Mouse (Mus musculus): Measurements from ENCODE around the gene Cntnap2. TPM values are rescaled to one million over a fixed set of nuclear protein-coding genes. Genes with fewer than 3 reads are reported as not detected.
A peak's percentile ranks its signal among the peaks of the same experiment; 100 is the strongest.

The Cntnap2 gene
- polyA plus RNA-seq, 1 experiment = not detected

DNA sequence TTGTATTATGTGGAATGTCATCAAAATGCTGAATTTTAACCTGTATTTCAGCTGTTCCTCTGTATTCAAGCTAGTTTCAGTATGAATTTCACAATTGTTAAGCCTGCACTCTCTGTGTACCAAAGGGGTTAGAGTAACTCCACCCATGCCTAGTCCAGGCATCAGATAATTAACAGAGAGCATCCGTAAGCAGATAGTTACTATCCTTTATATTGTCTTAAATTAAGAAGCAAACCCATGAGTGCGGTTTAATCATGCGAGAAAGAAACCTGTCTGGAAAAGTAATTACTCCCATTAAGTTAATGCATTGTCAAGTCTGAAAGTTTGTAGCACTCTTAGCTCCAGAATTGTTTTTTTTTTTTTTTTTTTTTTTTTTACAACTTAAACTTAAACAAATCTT lies 258.3 kb downstream of the Cntnap2 start:
- Histone ChIP-seq H3K4me3 (ENCODE audit: insufficient read depth, low read length) (no peak overlapping the region), H3K27ac (ENCODE audit: insufficient read depth, low read depth, low read length) (no peak overlapping the region), H3K4me1 (ENCODE audit: control insufficient read depth, insufficient read depth, low read length) (no peaks in the 10 kb centered on the region)
- no peak for TF ChIP-seq CTCF (IDR thresholded peaks at IDR 0.05; ENCODE audit: low read depth, low read length)
- no peak for TF ChIP-seq POLR2A (IDR thresholded peaks at IDR 0.05; ENCODE audit: borderline replicate concordance, low read depth, low read length)

DNA sequence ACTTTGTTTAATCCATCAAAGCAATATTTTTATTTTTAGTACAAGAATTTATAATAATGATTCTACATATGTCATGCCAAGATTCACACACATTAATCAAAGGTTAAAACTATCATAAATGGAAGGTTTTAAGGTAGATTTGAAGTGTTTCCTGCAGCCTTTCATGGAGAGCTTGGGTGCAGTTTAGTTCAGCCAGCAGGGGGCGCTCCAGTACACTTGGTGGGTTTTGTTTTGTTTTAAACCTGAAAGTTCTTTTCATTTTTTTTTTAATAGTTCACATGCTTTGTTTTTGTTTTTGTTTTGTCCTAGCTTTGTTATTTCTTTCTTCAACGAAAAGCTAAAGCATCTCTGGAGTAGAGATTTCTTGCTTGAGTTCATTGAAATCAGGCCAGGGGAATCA lies 264.3 kb downstream of the Cntnap2 start:
- H3K27ac ChIP-seq (ENCODE audit: insufficient read depth, low read depth, low read length) = no peak overlapping the region
- no peak overlapping the region for H3K4me3 ChIP-seq (ENCODE audit: insufficient read depth, low read length)
- H3K4me1 ChIP-seq (ENCODE audit: control insufficient read depth, insufficient read depth, low read length) = no peaks in the 10 kb centered on the region
- TF ChIP-seq POLR2A (IDR thresholded peaks at IDR 0.05; ENCODE audit: borderline replicate concordance, low read depth, low read length) = no peak
- TF ChIP-seq CTCF (IDR thresholded peaks at IDR 0.05; ENCODE audit: low read depth, low read length) = peak; percentile 77

DNA sequence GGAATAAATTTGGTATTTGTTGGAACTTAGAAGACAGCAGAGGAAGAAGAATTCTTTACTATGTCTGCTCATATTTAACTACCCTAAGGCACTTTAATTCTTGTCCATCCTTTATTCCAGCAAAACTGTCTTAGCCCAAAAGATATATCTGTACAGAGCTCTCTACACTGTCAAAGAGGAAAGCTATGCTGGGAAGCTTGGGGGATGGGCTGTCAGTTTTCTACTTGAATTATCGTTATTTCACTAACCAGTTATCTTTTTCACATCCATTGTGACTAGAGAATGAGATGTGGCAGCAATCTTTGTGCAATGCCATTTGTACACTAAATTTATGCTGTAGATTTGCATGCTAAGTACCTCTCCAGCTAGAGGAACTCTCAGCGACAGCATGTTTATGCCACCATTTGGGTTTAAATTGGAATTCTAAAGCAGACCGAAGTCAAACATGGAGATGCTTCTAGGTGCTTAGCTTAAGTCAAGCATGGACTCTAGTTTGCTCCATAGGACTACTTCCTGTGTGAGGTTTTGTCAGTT lies 268.9 kb downstream of the Cntnap2 start:
- no peak overlapping the region for H3K4me3 ChIP-seq (ENCODE audit: insufficient read depth, low read length)

DNA sequence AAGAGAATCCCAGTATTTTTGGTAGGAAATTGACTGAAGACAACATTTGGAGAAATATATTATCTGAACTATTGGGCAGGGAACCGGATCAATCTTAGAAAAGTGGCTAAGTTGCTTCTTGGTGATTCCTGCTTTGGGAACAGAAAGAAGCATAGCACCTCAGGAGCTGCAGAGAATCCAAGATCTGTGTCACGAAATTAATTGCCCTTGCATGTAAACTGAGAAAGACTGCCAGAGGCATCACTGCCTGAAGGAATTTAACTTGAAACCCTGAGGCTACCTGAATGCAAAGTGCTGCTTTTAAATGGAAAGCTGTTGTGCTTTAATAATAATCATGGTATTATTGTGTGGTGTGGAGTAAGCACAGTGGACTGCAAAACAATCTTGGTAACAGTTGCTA lies 286.2 kb downstream of the Cntnap2 start:
- TF ChIP-seq CTCF (IDR thresholded peaks at IDR 0.05; ENCODE audit: low read depth, low read length) = no peak
- TF ChIP-seq POLR2A (IDR thresholded peaks at IDR 0.05; ENCODE audit: borderline replicate concordance, low read depth, low read length) = no peak
- no peak overlapping the region for H3K27ac ChIP-seq (ENCODE audit: insufficient read depth, low read depth, low read length)
- H3K4me3 ChIP-seq (ENCODE audit: insufficient read depth, low read length) = no peak overlapping the region
- no peaks in the 10 kb centered on the region for H3K4me1 ChIP-seq (ENCODE audit: control insufficient read depth, insufficient read depth, low read length)

More for the DNA sequence above, 268.9 kb downstream of the Cntnap2 start:
- Histone ChIP-seq H3K27ac (ENCODE audit: insufficient read depth, low read depth, low read length) (no peak overlapping the region), H3K4me1 (ENCODE audit: control insufficient read depth, insufficient read depth, low read length) (no peaks in the 10 kb centered on the region)
- no peak for TF ChIP-seq CTCF (IDR thresholded peaks at IDR 0.05; ENCODE audit: low read depth, low read length)
- TF ChIP-seq POLR2A (IDR thresholded peaks at IDR 0.05; ENCODE audit: borderline replicate concordance, low read depth, low read length) = no peak

DNA sequence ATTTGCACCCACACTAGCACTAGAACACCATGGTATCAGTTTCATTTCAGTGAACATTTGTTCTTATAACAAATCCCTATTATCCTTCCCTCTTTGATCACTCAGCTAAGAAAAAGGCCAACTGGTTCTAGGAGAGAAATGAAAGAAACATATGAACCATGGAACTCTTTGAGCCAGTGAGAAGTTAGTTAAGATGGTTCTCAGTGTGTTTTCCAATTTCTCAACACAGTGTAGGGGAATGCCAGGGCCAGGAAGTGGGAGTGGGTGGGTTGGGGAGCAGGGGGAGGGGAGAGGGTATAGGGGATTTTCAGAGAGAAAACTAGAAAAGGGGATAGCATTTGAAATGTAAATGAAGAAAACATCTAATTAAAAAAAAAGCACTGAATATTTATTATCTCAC lies 286.8 kb downstream of the Cntnap2 start:
- H3K4me1 ChIP-seq (ENCODE audit: control insufficient read depth, insufficient read depth, low read length) = no peaks in the 10 kb centered on the region
- H3K4me3 ChIP-seq (ENCODE audit: insufficient read depth, low read length) = no peak overlapping the region
- TF ChIP-seq CTCF (IDR thresholded peaks at IDR 0.05; ENCODE audit: low read depth, low read length) (no peak), POLR2A (IDR thresholded peaks at IDR 0.05; ENCODE audit: borderline replicate concordance, low read depth, low read length) (no peak)
- no peak overlapping the region for H3K27ac ChIP-seq (ENCODE audit: insufficient read depth, low read depth, low read length)

DNA sequence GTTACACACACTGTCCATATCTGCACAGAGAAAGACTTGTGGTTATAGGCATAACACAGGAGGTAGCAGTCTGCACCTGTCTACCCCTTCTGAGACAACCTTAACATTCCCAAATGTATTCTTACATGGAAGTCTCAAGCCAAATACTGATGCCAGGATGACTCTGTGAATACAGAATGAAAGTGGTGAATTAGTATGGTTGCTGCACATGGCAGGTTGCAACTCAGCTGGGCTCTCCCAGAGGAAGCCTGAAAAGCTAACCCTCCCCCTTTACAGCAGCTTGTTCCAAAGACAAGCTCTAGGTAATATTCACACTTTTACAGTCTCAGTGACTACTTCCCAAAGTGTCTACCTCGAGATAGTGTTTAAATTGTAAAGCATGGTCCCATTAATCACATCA lies 307.3 kb downstream of the Cntnap2 start:
- Histone ChIP-seq H3K4me1 (ENCODE audit: control insufficient read depth, insufficient read depth, low read length) (no peaks in the 10 kb centered on the region), H3K27ac (ENCODE audit: insufficient read depth, low read depth, low read length) (no peak overlapping the region), H3K4me3 (ENCODE audit: insufficient read depth, low read length) (no peak overlapping the region)
- no peak for TF ChIP-seq CTCF (IDR thresholded peaks at IDR 0.05; ENCODE audit: low read depth, low read length)
- no peak for TF ChIP-seq POLR2A (IDR thresholded peaks at IDR 0.05; ENCODE audit: borderline replicate concordance, low read depth, low read length)

DNA sequence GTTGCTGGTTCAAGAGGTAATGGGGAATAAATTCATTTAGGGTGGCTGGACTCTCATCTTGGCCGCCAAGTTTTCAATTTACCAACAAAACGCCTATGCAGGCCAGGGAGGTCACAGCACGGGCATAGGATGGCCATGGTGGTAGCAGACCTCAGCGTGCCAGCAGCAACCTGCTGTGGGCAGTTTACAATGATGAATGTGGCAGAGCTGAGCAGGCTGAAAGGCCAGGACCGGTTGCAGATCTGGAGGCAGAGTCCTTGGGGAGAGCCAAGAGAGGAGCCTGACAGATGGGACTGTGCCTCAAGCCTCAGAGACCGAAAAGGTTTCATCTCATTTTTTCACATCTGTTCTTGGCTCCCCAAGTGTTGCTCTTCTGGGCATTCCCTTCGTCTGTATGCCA lies 322.0 kb downstream of the Cntnap2 start:
- Histone ChIP-seq H3K4me3 (ENCODE audit: insufficient read depth, low read length) (no peak overlapping the region), H3K27ac (ENCODE audit: insufficient read depth, low read depth, low read length) (no peak overlapping the region), H3K4me1 (ENCODE audit: control insufficient read depth, insufficient read depth, low read length) (no peaks in the 10 kb centered on the region)
- no peak for TF ChIP-seq CTCF (IDR thresholded peaks at IDR 0.05; ENCODE audit: low read depth, low read length)
- no peak for TF ChIP-seq POLR2A (IDR thresholded peaks at IDR 0.05; ENCODE audit: borderline replicate concordance, low read depth, low read length)

DNA sequence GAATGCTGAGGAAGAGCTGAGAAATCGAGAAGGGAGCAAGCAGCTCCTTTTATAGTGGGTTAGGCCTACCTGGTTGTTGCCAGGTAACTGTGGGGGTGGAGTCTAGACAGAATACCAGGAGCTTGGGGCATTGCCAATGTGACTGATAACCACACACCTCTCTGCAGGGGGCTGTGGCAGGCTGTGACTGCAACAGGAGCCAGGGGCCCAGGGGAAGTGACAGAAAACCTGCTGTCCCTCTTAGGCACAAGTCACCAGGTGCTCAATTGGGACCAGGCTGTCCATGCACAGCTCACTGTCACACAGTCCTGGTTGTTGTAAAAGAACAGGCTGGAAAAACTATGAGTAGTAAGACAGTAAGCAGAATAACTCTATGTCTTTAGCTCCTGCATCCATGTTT lies 329.9 kb downstream of the Cntnap2 start:
- H3K4me3 ChIP-seq (ENCODE audit: insufficient read depth, low read length) = no peak overlapping the region
- H3K27ac ChIP-seq (ENCODE audit: insufficient read depth, low read depth, low read length) = no peak overlapping the region
- TF ChIP-seq CTCF (IDR thresholded peaks at IDR 0.05; ENCODE audit: low read depth, low read length) = no peak
- no peak for TF ChIP-seq POLR2A (IDR thresholded peaks at IDR 0.05; ENCODE audit: borderline replicate concordance, low read depth, low read length)
- H3K4me1 ChIP-seq (ENCODE audit: control insufficient read depth, insufficient read depth, low read length) = no peaks in the 10 kb centered on the region

DNA sequence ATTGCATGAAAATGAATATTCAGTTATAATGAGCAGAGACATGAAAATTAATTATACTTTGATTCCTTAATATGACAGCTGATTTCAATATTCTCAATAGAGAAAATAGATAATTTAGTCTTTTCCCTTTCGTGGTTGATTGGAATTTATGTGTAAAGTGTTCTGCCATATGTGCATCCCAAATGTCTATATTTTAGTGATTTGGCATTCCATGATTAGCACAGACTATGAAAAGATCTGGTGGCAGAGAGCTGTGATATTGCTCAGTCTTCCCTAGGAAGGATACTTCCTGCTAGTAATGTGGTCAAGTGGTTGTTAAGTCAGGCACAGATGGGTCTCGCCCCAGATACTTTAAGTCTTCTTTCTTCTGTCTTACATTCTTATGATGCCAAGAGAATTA lies 354.5 kb downstream of the Cntnap2 start:
- Histone ChIP-seq H3K4me3 (ENCODE audit: insufficient read depth, low read length) (no peak overlapping the region), H3K4me1 (ENCODE audit: control insufficient read depth, insufficient read depth, low read length) (no peaks in the 10 kb centered on the region), H3K27ac (ENCODE audit: insufficient read depth, low read depth, low read length) (no peak overlapping the region)
- TF ChIP-seq CTCF (IDR thresholded peaks at IDR 0.05; ENCODE audit: low read depth, low read length) (no peak), POLR2A (IDR thresholded peaks at IDR 0.05; ENCODE audit: borderline replicate concordance, low read depth, low read length) (no peak)

DNA sequence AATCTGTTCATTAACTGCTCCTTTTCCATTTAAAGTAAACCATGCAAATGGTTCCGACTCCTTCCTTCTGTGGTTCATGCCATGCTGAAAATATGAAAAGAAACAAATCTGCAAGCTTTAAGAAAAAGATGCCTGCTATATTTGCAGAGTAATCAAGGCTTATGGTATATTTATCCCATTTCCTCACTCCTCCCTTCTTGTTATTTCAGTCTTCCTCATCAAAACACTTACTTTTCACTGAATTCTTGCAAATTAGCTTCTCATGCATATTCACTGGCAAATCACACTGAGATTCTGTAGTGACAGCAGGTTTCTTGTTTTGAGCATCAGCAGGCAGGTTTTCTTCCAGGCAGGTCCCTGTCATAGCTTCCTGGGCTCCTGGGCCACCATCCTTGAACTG lies 396.3 kb downstream of the Cntnap2 start:
- Histone ChIP-seq H3K27ac (ENCODE audit: insufficient read depth, low read depth, low read length) (no peak overlapping the region), H3K4me3 (ENCODE audit: insufficient read depth, low read length) (no peak overlapping the region), H3K4me1 (ENCODE audit: control insufficient read depth, insufficient read depth, low read length) (no peaks in the 10 kb centered on the region)
- no peak for TF ChIP-seq CTCF (IDR thresholded peaks at IDR 0.05; ENCODE audit: low read depth, low read length)

DNA sequence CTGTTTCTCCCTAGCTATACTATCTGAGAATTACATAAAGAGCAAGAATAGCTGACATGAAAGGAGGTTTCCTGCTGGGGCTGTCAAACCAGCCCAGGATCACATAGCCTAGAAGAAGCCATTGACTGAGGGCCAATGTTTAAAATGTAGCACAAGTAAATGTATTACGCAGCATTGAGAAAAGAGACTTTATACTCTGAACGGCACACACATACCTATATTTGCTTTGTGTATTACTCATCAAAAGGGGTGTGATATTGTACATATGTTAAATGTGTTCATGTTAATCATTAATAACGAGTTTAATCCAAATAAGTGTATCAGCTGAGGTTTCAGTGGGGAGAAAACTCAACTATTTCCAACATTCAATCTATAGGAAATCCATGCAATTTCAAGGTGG lies 459.1 kb downstream of the Cntnap2 start:
- H3K27ac ChIP-seq (ENCODE audit: insufficient read depth, low read depth, low read length) = no peak overlapping the region
- no peaks in the 10 kb centered on the region for H3K4me1 ChIP-seq (ENCODE audit: control insufficient read depth, insufficient read depth, low read length)
- H3K4me3 ChIP-seq (ENCODE audit: insufficient read depth, low read length) = no peak overlapping the region
- TF ChIP-seq POLR2A (IDR thresholded peaks at IDR 0.05; ENCODE audit: borderline replicate concordance, low read depth, low read length) = no peak
- no peak for TF ChIP-seq CTCF (IDR thresholded peaks at IDR 0.05; ENCODE audit: low read depth, low read length)
